Mouse (Mus musculus): ENCODE measurements around the gene Sept5.
A peak's percentile ranks its signal among the peaks of the same experiment; 100 is the strongest.

Gene Sept5

DNA sequence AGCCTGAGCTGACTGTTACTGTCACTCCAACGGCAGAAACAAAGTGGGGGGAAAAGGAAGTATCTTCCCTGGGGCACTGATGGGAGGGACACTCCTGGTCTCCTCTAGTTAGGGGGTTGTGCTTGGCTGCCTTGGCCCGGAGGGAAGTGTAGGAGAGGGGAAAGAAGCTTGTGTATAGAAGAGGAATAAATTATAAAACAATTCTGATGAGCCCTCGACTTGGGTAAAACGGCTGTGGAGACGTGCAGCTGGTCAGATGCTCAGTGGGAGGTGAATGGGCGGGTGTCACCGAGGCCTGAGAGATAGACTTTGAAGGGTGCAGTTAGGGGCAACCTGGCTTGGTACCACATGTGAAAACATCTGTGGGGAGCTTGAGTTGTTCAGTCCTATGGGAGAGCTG is 1.4 kb upstream of the Sept5 start:
- no peak for DNase-seq

DNA sequence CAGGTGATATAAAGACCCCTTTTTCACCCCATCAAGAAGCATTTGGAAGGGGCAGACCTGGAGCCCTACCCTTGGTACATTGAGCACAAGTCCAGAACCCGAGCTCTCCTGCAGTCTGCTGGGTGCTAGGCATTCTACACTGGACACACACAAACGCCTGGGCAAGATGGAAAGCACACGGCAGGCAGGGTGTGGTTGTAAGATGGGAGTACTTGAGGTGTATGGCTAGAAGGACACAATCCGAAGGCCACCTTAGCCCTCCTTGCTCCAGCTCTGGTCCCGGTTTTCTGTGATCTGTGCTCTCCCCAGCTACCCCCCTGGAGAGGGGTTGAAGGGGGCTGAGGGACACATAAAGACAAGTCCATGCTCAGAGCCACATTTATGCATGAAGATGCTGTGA is 537 bp upstream of the Sept5 start:
- DNase-seq = no peak

DNA sequence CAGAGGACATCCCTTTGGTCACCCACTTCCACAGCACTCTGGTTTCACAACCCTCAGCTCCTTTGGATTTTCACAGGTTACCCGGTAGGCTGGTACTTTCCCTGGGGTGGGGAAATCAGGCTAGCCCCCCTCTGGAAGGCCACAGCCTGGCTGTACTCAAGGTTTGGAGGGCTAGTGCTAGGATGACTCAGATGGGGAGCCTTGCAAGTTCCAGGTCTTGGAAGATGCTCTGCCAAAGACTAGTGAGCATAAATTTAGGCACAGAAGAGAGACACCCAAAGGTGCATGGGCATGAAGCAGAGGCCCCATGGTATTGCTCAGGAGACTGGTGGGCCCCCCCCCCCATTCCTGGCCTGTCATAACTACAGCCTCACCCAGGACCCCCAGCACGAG is 810 bp downstream of the Sept5 start:
- DNase-seq = peak; percentile 37

DNA sequence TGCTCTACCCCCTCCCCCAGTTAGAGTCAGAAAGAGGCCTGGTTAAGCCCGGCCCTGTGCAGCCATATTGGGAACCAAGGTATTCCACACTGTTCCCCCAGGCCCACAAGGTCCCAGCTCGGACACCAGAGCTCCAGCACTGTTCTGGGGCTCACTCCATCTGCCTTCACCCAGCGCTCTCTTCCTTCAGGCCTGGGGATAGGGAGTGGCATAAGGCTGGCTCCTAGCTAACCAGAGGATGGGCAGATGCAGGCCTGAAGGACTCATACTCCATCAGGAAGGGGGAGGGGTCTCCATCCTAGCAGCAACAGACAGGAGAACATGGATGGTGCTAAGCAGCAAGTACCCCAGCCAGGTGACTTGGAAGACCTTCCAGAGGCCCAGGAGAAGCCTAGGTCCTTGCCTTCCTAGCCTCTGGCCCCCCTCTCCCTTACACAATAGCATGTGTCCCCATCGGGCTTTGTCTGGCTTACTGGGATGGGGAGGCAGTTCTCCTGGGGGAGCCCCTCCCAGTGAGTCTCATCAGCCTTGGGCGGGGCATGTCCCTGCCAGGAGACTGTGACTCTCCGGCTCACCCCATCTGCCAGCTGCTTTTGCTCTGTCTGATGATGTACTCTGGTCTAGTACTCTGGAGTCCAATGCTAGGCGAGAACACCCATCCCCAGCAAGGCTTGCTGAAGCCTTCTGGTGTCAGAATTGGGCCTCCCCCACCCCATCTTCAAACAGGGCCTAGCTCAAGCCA is 1.4 kb downstream of the Sept5 start:
- DNase-seq = peak; percentile 33

DNA sequence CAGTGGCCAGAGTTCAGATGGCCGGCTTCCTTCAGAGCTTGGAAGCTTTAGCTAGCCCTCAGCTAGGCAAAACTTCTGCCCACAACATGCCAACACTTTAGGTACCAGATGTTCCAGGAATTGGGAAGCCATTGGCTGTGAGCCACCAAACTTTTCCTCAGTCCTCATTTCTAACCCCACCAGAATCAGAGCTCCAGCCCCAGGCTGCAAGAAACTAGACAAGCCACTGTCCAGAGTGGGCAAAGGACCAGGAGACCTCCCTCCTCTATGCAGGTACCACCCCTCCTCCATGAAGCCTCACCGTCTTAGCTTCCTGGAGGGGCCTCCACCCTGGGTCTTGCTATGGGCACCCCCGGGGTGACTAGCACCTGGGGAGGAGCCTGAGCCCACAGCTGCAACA is 2.6 kb downstream of the Sept5 start:
- peak; percentile 41 for DNase-seq

DNA sequence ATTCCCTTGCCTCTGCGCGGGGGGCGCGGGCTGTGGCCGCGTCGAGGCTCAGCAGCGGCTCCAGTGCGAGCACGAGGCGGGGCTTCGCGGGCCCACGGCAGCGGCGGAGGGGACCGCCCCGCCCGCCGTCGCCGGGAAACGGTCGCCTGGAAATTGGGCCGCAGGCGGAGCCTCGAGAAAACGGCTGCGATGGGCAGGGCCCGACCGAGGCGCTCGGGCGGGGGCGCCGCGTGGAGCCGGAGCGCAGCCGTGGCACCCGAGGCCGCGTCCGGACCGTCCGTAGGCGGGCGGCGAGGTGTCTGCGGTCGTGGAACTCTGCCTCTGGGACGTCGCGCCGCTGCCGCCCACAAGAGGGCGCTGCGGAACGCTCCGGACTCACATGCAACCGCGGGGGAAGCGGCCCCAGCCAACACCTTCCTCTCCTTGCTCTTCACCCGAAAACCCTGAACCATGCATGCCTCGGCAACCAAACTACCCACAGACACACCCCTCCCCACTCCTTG is 3.3 kb downstream of the Sept5 start, which contains the start of gene Gm49601:
Gene Gm49601, minus strand, starts transcription at position 52 of the 503 bp plus-strand sequence.
- peak; percentile 90 for DNase-seq

DNA sequence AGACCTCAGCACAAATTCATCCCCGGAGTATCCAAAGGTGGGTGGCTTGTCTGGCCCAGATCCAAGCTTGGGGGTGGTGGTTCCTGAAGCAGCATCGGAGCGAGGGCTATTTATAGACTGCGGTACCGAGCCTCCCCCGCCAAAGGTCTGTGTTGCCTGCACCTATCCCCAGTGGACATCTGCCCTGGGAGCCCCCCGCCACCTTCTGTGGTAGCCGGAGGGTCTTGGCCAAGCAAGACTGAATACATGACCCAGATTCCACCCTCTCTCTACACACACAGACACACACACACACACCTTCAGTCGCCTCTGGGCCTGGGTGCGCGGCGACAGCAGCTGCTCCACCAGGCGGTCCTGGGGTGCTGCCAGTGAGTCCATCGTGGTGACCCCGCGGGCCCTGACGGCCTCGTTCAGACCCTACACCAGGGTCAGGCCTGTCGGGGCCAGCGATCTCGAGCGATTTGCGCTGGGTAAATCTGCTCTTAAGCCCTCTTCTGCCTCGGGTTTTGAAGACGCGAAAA is 3.9 kb downstream of the Sept5 start:
- DNase-seq = peak; percentile 59

DNA sequence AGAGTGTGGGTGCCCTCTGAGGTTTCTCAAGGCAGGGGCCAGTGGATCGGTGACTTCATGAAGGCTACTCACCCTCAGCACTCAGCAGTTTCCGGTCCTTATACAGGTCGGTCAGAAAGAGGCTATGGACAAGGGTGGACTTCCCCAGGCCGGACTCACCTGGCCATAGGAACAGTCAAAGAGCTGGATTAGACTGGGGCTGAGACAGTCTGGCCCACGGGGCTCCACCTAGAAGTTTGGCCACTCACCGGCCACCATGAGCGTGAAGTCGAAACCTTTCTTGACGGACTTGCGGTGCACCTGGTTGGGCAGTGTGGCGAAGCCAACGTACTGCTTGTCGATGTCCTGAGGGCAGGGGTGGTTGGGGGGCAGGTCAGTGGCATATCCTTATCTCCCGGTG is 4.7 kb downstream of the Sept5 start:
- DNase-seq = peak; percentile 30

DNA sequence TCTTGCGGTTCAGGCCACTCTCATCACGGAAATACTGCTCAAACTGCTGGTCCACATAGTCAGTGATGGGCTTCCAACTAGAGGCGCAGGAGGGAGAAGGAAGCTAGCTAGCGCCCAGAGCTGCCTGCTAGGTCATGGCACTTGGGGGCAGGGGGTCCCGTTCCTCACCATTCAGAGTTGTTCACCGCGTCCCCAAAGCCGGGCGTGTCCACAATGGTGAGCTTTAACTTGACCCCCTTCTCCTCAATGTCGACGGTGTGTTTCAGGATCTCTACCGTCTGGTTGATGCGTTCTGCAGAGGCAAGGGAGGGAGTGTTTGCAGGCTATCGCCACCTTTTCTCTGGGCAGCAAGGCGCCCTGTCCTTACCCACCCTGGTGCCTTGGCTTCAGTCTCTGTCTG is 5.1 kb downstream of the Sept5 start:
- DNase-seq = no peak

DNA sequence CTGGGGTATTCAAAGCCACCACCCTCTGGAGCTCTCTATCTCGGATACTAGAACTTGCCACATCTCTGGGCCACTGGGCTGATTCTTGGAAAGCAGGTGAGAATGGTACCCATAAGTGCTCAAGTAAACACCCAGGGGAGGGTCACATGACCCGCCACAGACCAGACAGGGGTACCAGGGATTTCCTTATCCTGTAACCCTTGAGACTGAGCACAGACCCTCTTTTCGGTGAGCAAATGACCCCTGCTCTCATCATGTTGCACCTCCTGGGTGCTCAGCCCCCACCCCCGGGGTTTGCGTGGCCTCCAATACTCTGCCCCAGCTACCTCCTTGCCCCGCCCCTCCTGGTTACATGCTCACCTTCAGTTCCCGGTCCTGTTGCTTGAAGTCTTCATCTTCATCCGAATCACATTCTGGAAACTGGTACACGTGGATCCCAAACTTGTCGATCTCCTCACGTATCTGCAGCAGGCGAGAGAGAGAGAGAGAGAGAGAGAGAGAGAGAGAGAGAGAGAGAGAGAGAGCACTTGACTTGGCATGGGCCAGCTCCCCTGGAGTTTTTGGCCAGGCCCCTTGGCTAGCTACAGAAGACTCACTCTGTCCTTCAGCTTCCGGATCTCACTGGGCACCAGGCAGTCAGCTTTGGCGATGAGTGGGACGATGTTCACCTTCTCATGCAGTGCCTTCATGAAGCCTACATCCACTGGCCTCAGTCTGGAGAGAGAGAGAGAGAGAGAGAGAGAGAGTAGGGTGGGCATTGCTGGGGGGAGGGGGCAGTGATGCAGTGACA is 5.8 kb downstream of the Sept5 start:
- DNase-seq = peak; percentile 46

DNA sequence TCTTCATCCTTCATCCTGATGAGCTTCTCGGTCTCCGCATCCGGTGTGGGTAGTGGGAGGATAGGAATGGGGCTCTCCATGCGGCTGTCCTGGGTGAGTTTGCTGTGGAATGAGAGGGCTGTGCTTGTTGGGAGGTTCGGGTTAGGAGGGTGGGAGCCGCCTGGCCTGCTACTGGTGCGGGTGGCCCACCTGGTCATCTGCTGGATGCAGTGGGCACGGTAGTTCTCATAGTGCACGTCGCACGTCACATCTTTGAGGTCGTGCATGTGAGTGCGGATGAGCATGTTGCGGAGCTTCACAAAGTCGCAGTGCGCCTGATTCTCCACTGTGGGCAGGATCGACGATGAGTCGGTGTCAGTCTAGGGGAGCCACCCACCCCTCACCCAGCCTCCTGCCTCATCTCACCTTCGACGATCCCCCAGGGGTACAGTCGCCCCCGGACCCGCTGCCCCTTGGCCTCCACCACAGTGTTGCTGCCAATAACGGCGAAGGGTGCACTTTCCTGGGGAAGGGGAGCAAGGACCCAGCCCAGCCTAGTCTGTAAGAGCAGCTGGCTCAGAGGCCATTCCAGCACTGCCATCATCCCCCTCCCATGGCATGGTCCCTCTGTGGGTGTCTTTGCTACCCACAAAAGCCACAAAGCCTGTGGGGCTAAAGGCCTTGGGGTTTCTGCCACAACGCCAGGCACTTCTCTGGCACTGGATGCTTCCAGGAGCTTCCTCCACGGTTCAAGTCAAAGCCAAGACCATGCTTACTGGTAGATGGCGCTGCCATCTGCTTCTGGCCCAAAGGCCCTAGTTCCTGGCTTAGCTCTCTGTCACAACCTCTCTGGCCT is 6.6 kb downstream of the Sept5 start:
- peak; percentile 22 for DNase-seq

DNA sequence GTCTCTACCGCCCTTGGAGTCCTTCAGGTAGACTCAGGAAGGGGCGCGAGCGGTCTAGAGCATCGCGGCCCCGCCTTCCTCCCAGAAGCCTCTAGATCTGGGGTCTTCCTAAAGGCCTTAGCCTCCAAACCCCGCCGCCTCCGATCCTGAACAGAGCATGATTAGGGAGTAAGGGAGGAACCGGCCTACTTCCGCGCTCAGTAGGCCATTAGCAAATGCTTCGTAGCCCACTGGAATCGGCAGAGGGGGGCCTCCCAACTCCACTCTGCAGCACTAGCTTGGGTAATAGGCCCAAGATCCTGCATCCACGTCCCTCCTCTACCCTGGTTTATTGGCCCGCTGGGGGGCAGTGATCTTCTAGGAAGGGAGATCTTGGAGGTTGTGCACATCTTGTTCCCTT is 7.7 kb downstream of the Sept5 start, which contains the start of gene Gp1bb:
Gene Gp1bb, minus strand, starts transcription at position 385 of the 400 bp plus-strand sequence.
- peak; percentile 13 for DNase-seq

DNA sequence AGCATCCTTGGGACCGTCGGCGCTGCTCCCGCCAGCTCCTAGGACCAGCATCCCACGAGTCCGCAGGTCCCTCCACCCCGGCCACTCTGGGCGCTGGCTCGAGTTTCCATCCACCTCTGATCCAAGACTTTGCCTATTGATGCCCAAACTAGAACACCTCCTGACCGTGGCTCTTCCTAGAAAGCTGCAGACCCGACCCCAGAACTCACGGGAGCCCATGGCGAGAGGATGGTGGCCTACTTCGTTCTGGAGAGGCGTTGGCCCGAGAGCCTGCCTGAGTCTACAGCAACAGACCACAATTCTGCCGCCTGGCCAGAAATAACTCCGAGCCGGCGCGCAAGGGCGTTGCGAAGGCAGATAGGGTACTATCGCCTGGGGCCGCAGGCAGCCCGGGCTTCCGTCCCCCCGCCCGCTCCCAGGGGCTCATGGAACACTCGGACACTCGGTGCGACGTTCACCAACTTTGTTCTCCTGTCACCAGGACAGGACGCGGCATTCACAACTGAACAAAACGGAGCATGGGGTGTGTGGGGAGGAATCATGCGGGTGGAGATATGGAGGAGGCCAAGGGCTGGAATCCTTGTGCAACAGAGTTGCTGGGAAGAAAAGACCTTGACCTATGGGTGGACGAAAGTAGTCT is 8.3 kb downstream of the Sept5 start:
- peak; percentile 29 for DNase-seq

DNA sequence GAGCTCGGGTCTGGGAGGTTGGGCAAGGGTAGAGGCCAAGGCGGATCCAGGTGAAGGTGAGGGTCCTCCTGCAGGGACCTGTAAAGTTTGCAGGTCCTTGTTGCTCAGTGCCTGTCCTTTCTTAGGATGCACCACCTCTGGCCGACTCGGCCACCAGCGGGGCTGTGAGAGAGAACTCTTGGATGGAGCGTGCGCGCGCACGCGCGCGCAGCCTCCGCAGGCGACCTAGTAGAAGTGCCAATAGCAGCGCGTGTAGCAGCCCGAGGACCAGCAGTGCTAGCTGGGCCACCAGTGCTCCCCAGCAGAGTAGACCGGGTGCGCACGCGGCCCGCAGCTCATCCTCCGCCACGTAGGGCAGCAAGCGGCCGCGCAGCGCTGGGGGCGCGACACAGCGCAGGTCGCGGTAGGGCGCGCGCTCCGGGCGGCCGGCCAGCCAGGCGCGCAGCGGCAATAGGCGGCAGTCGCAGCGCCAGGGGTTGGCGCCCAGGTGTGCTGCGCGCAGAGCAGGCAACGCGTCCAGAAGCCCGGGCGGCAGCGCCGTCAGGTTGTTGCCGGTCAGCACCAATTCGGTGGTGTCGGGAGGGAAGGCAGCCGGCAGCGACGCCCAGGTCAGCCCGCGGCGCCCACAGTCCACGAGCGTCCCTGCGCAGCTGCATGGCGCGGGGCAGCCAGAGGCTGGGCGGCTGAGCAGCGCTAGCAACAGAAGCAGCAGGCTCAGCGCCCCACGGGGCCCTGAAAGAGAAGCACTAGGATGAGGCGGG is 9.0 kb downstream of the Sept5 start:
- DNase-seq = peak; percentile 45

DNA sequence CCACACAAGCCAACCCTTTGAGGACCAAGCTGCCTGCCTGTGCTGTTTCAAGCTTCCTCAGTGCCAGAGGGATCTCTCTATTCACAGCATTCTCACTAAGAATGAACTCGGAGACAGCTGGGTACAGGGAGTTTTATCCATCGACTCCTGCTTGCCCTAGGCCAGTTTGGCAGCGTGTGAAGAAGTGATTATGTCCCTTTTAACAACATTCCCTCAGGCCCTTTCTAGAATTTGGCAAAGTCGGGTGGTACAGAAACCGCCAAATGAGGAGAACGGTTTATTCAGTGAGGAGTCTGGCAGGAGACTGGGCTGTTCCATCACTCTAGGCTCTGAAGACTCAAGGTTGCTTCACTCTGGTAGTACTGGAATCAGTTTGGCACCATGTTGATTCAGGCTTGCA is 9.6 kb downstream of the Sept5 start:
- no peak for DNase-seq

DNA sequence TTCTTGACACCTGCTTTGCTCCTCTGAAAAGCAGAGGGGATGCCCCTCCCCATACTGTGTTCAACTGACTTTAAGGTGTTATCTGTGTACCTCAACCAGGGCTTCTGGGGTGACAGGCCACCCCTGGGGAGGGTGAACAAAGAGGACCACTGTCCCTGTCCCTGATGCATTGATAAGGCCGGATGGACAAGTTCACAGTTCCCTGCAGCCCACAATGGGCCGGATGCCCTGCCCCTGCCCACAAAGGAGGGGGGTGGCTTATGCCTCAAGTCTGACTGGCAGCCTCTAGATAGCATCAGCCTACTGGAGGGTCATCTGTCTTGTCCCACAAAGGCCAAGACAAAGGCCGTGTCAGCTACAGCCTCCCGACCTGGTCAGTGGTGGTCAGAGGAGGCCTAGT is 10.6 kb downstream of the Sept5 start:
- peak; percentile 11 for DNase-seq

DNA sequence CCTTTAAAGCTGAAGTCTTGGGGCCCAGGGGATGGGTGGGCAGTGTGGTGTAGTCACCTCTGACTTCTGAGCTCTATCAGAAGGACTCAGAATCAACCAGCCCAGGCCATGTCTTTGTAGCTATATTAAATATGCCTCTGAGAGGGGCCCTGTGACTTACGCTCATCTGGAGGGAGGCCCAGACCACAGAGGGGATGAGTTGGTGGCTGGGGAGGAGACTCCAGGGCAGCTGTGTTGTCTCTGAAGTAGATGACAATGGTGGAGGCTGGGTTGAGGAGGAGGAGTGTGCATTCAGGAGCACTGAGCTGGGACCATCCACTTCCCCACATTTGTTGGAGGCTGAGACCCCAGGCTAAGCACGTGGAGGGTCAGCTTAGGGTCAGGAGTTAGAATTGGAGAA is 11.5 kb downstream of the Sept5 start:
- peak; percentile 23 for DNase-seq

DNA sequence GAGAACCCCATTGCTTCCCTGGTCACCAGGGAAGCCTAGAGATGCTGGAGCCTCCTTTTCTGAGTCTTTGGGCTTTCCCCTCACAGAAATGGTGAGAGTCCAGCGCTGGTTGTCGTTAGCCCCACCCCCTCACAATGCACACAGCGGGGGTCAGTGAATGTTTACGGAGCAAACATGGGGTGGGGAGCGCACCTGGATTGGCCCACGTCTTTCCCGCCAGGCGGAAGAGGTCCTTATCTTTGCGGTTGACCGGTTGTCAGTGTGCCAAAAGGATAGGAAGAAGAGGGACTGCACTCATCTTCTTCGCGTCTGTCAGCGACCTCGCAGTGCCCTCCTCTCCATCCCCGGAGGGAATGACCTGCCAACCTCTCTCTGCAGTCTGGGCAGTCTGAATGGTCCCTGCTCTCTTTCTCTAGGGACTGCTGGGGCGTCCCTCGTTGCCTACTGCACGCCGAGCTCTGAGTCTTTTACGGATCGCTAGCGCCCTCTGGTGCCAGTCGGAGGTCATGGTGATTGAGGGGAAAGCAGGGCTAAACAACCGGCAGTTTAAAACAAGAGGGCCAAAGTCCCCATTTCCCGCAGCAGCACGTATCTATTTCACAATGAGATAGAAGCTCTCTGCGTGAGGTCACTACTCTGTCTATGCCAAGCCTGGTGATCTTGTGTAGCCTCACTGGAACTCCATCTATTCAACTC is 12.2 kb downstream of the Sept5 start:
- peak; percentile 93 for DNase-seq

DNA sequence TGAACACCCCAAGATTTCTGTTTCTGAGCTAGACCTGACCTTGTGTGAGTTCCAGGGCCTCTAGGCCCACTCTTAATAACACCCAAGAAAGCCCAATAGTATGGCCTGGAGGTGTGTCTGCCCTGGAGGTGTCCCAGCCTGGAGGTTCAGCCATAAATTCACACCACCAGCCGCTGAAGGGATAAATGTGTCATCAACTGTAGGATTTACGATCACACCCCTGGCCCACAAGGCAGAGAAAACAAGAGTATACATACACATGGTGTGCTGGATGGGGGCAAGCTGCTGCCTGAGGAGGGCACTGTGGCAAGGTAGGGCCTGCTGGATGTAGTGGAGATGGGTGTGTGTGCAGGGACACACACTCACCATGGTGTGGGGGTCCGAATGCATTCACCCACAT is 16.5 kb downstream of the Sept5 start:
- no peak for DNase-seq

DNA sequence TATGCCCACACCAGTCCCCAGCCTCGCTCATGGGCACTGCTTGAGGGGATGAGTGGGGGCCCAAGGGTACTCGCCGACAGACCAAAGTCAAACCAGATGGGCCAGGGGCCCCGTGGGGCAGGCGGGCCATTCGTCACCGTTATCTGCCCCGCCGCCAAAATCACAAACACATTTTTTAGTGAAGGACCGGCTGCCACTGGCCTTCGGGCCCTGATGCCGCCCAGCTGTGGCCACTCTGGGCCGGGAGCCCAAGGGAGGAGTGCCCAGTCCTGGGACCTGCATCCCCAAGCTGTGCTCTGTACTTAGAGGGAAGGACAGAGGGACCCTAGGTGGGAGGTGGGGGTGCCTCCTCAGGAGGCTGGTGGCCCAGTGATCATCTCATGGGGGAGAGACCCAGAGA is 18.0 kb downstream of the Sept5 start:
- DNase-seq = no peak

DNA sequence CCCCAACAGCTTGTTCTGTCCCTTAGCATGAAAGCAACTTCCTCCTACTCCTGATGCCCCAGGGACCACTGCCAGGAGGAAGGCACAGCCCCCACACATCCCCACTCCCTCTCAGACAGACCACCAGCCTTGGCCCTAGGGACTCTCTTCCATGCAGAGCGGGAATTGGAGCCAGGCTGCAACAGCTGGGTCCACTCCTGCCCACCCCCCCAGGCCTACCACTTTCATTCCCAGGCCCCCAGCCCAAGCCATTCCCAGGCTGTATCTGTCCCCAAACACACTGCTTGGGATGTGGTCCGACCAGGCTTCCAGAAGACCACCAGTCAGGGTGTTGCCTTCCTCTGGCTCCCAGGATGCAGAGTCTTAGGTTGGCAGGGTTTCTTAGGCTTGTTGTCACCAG is 20.7 kb downstream of the Sept5 start:
- DNase-seq = no peak

Measured in cerebellum, adult 8-10 months (tissue).